Mouse (Mus musculus) hindbrain, embryonic 16.5 days (tissue): ENCODE data around the gene Cldn22. TPM values are rescaled to one million over a fixed set of nuclear protein-coding genes. Genes with fewer than 3 reads are reported as not detected.

ENCODE experiments used
- ATAC-seq: fragments of 200-750 bp; cut with Nextera tagmentation; 2 replicates; pipeline ENCODE4 v1.8.0; 2017; ENCODE audit warnings: moderate TSS enrichment, moderate library complexity
- H3K27ac ChIP-seq: fragments of 300-500 bp; sonication (generic); 2 replicates; pipeline ENCODE4 v1.5.1; 2014; ENCODE audit warnings: low read depth, mild to moderate bottlenecking, control low read depth, low read length, moderate library complexity
- H3K27me3 ChIP-seq: fragments of 300-500 bp; sonication (generic); replicated peaks from 2 replicates; pipeline ENCODE4 v1.6.1; 2014; ENCODE audit warnings: low read length; ENCODE audit not compliant: control insufficient read depth, insufficient read depth
- H3K36me3 ChIP-seq: fragments of 300-500 bp; sonication (generic); 2 replicates; pipeline ENCODE4 v1.6.1; 2014; ENCODE audit warnings: mild to moderate bottlenecking, low read length, moderate library complexity, mixed read lengths; ENCODE audit not compliant: control insufficient read depth, insufficient read depth
- H3K4me1 ChIP-seq: fragments of 300-500 bp; sonication (generic); 2 replicates; pipeline ENCODE4 v1.6.1; 2014; ENCODE audit warnings: low read depth, low read length; ENCODE audit not compliant: control insufficient read depth, insufficient read depth
- H3K4me2 ChIP-seq: fragments of 300-500 bp; sonication (generic); 2 replicates; pipeline ENCODE4 v1.6.1; 2014; ENCODE audit warnings: mild to moderate bottlenecking, low read length, control low read depth, moderate library complexity
- H3K4me3 ChIP-seq: fragments of 300-500 bp; sonication (generic); 2 replicates; pipeline ENCODE4 v1.5.1; 2014; ENCODE audit warnings: mild to moderate bottlenecking, low read length, control low read depth, moderate library complexity
- H3K9ac ChIP-seq: fragments of 300-500 bp; sonication (generic); 2 replicates; pipeline ENCODE4 v1.6.1; 2014; ENCODE audit warnings: low read depth, mild to moderate bottlenecking, control low read depth, low read length, moderate library complexity
- H3K9me3 ChIP-seq: fragments of 300-500 bp; sonication (generic); 2 replicates; pipeline ENCODE4 v1.6.1; 2014; ENCODE audit warnings: mild to moderate bottlenecking, low read length, moderate library complexity; ENCODE audit not compliant: control insufficient read depth
- WGBS: fragments of 180-500 bp; shearing (Covaris S2); extraction: QIAGEN DNeasy Blood & Tissue Kit; methylation state at CpG from one replicate; pipeline ENCODE4 v1.1.7; 2014; 5-methylcytosine and 5-hydroxymethylcytosine counted together
- polyA plus RNA-seq: library from polyadenylated mRNA; unstranded; fragments of >200 nt; fragmentation: Nextera tagmentation; extraction: Ambion mirVana; gene quantifications from 2 replicates; pipeline ENCODE4 v1.2.1, GENCODE M21; 2015

Gene Cldn22
- polyA plus RNA-seq, 1 experiment from 2014 or later = not detected

DNA sequence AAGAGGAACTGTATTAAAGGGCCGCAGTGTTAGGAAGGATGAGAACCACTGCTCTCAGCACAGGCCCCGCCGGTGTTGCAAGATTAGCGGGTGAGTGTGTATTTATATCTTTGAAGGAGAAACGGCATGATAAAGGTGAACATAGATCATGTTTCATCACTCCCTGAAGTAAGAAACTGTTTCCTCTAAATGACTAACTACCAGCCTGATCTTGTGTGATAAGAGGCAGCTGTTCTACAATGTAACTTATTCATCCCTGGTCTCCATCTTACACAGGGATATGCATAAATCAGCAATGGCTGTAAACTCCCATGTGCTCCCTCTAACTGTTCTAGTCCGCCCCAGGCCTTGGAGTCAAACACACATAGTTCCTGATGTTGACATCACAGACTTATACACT, 24.8 kb upstream of the Cldn22 start:
- no peak overlapping the region for H3K4me2 ChIP-seq
- no peaks in the 10 kb centered on the region for H3K9me3 ChIP-seq
- no peak overlapping the region for H3K27ac ChIP-seq
- H3K9ac ChIP-seq = no peak overlapping the region
- no peaks in the 10 kb centered on the region for H3K4me1 ChIP-seq
- H3K27me3 ChIP-seq = no peaks in the 10 kb centered on the region
- no peak for ATAC-seq
- 89% methylated on average over 6 of the region's 6 CpGs for whole genome bisulfite sequencing
- H3K36me3 ChIP-seq = no peaks in the 10 kb centered on the region
- no peak overlapping the region for H3K4me3 ChIP-seq

DNA sequence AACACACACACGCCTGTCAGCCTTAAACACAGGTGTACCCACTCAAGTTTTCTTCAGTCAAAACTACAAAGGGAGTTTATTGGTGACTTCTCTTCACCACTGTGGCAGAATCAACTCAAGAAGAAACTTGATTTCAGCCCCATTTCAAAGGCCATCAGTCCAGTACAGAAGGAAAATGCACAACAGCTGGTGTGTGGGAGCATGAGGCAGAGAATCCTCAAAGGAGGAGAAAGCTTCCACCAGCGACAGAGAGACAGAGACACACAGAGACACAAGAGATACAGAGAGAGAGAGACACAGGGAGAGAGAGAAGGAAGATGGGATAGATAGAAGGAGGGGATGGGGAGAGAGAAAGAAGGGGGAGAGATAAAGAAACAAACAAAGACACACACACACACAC, 21.9 kb upstream of the Cldn22 start:
- H3K4me1 ChIP-seq = no peaks in the 10 kb centered on the region
- no peak for ATAC-seq

DNA sequence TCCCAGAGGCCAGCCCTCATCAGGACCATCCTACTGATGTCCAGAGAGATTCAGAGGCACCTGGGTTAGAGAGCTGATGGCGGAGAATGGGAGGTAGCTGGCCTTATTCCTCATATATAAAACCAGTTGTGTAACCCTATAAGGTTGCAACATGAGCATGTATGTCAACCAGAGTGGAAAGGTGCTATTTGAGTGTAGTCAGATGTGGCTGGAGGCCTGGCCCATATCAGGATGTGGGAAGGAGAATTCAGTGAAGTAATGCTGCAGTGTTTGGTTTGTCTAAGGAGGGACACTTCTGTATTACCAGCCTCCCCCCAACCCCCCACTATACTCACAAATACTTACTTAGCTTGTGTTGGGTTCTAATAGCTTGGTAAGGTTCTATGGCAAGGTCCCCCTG, 20.0 kb upstream of the Cldn22 start:
- H3K27me3 ChIP-seq = no peaks in the 10 kb centered on the region
- WGBS = 94% methylated on average over 1 of the region's 1 CpGs
- H3K9ac ChIP-seq = no peak overlapping the region
- H3K4me2 ChIP-seq = no peak overlapping the region
- H3K36me3 ChIP-seq = no peaks in the 10 kb centered on the region
- H3K9me3 ChIP-seq = no peaks in the 10 kb centered on the region
- no peak overlapping the region for H3K4me3 ChIP-seq
- no peak overlapping the region for H3K27ac ChIP-seq
- ATAC-seq = no peak
- H3K4me1 ChIP-seq = no peaks in the 10 kb centered on the region

More for the DNA sequence above, 21.9 kb upstream of the Cldn22 start:
- no peaks in the 10 kb centered on the region for H3K36me3 ChIP-seq
- no peak overlapping the region for H3K4me3 ChIP-seq
- no peaks in the 10 kb centered on the region for H3K9me3 ChIP-seq
- H3K27me3 ChIP-seq = no peaks in the 10 kb centered on the region
- no peak overlapping the region for H3K27ac ChIP-seq
- H3K4me2 ChIP-seq = no peak overlapping the region
- WGBS = 91% methylated on average over 2 of the region's 2 CpGs
- no peak overlapping the region for H3K9ac ChIP-seq

DNA sequence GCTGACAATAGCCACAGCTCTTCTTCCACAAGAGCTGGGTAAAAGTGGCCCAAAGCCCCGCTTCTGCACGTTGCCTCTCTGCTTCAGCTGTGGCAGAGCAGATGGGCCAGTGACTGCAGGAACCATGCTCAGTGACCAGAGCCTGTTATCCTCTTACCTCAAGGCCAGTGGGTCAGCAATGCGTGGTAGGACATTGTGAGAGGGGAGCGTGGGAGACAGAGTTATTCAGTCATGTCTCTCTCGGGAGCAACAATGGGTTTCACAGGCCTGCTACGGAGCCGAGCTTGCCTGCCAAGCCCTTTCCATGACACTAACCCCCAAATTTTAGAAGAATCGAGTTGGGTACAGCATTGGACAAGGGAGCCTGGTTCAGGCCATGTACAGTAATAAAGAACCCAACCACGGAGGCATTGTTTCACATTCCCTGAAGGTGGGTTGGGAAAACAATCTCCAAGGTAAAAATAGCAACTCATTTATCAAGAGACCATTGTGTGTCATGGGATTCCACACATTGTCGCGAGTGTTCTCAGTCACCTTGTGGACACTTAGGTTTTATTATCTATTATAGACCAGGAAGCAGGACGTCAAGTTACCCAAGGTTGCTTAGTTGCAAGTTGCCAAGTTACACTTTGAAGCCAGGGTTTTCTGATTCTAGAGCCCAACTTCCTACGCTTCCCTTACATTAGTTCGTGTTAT, 14.2 kb upstream of the Cldn22 start:
- H3K27me3 ChIP-seq = no peaks in the 10 kb centered on the region
- H3K9me3 ChIP-seq = no peaks in the 10 kb centered on the region; the same call in 1 of the 2 replicates
- no peak overlapping the region for H3K4me3 ChIP-seq
- no peaks in the 10 kb centered on the region for H3K4me1 ChIP-seq
- no peak overlapping the region for H3K9ac ChIP-seq
- H3K4me2 ChIP-seq = no peak overlapping the region
- no peaks in the 10 kb centered on the region for H3K36me3 ChIP-seq
- H3K27ac ChIP-seq = no peak overlapping the region
- ATAC-seq = no peak
- 82% methylated on average over 14 of the region's 14 CpGs for WGBS

DNA sequence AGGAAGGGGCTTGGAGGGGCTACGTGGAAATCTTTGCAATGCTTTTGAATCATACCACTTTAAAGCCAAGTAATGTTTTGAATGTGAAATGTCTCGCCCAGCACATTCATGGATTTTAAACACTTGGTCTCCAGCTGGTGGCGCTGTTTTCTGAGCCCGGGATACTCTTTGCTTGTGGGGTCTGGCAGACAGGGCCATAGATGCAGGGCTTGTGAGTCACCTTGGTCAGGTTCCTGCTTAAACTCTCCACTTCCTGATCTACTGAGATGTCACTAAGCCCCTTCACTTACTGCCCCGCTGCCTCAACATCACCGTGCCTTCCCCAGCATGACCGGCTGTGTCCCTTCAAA, 13.6 kb upstream of the Cldn22 start:
- Histone ChIP-seq H3K9ac (no peak overlapping the region), H3K4me1 (no peaks in the 10 kb centered on the region), H3K4me3 (no peak overlapping the region), H3K27me3 (no peaks in the 10 kb centered on the region), H3K9me3 (no peaks in the 10 kb centered on the region; the same call in 1 of the 2 replicates), H3K27ac (no peak overlapping the region), H3K36me3 (no peaks in the 10 kb centered on the region), H3K4me2 (no peak overlapping the region)
- WGBS = 78% methylated on average over 7 of the region's 7 CpGs
- no peak for ATAC-seq

DNA sequence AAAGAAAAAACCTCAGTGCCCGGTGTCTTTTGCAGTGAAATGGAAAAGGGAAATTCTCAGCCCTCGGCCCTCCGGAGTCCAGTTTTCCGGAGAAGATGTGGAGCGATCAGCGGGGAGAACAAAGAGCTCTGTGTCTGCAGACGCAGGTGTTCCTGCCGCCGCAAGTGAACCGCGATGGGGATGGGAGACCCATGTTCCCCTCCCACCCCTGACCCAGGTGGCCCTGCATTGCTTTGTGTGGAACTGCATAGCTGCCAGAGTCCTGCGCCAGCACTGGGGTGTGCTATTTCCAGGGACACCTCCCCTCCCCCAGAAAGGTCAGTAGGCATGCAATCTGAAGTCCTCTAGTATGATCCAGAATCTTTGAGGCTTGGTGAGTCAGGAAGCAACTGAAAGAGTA, 13.1 kb upstream of the Cldn22 start:
- Histone ChIP-seq H3K27me3 (no peaks in the 10 kb centered on the region), H3K36me3 (no peaks in the 10 kb centered on the region), H3K4me2 (no peak overlapping the region), H3K4me1 (no peaks in the 10 kb centered on the region), H3K27ac (no peak overlapping the region), H3K9me3 (no peaks in the 10 kb centered on the region; the same call in 1 of the 2 replicates), H3K9ac (no peak overlapping the region), H3K4me3 (no peak overlapping the region)
- ATAC-seq = no peak
- 84% methylated on average over 12 of the region's 12 CpGs for WGBS

DNA sequence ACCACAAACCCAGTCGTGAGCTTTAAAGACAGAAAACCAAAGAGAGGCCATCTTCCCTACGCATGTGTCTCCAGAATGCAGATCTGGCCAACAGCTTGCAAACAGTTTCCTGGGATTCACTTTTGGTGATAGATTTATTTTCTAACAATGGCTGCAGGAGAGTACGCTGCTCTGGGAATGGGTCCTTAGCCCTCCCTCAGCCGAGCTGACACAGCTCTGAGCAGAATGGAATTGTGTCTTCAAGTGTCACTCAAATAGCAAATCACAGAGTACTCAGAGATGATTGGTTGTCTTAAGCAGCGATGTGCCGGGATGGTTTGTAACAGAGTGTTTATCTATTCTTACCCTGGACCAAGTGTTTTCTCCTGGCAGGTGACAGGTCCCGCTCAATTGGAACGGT, 5.2 kb upstream of the Cldn22 start:
- 93% methylated on average over 8 of the region's 8 CpGs for WGBS
- Histone ChIP-seq H3K4me3 (no peak overlapping the region), H3K36me3 (no peaks in the 10 kb centered on the region), H3K4me1 (no peaks in the 10 kb centered on the region), H3K4me2 (no peak overlapping the region), H3K27me3 (no peaks in the 10 kb centered on the region; the same call in 1 of the 2 replicates), H3K9me3 (no peaks in the 10 kb centered on the region), H3K27ac (no peak overlapping the region), H3K9ac (no peak overlapping the region)
- ATAC-seq = no peak

DNA sequence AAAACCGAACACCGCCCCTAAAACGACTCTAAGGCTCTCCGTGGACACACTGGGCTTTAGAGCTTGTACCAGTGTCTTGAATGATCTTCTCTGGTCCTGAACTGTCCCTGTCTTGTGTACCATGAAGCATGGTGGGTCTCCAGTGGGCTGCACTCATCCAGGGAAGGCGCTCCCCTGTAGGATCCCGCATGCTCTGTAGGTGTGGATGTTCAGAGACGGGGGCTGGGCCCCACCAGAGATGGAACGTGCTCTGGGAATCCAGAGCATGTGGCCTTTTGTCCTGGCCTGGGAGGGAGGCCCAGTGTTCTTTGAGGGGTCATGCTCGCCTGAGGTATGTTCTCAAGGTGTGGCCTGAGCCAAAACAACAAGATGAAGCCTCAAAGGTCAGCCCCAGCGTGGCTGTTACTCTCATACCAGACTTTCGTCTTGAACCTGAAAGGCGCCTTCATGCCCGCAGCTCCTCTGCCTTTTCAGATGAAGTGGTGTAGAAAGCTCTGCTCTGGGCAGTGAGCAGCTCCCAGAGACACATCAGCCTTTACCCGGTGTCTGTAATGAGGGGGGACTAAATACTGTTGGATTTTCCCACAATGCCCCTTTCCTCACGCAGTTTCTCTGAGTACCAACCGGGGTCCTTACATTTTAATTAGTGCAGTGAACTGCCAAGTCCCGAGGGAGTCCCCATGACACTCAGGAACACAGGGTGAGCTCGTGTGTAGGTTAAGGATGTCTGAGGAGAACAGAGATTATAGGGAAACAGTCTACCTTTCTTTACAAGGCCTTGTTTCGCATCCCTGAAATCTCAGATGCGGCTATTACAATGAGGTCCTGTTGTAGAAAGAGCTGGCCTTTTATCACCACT, 3.1 kb upstream of the Cldn22 start:
- H3K9me3 ChIP-seq = no peaks in the 10 kb centered on the region
- H3K4me1 ChIP-seq = no peaks in the 10 kb centered on the region
- H3K9ac ChIP-seq = no peak overlapping the region
- H3K36me3 ChIP-seq = no peaks in the 10 kb centered on the region
- no peak overlapping the region for H3K4me3 ChIP-seq
- H3K27ac ChIP-seq = no peak overlapping the region
- WGBS = 81% methylated on average over 20 of the region's 20 CpGs
- H3K27me3 ChIP-seq = no peaks in the 10 kb centered on the region; the same call in 1 of the 2 replicates
- no peak for ATAC-seq
- H3K4me2 ChIP-seq = no peak overlapping the region

DNA sequence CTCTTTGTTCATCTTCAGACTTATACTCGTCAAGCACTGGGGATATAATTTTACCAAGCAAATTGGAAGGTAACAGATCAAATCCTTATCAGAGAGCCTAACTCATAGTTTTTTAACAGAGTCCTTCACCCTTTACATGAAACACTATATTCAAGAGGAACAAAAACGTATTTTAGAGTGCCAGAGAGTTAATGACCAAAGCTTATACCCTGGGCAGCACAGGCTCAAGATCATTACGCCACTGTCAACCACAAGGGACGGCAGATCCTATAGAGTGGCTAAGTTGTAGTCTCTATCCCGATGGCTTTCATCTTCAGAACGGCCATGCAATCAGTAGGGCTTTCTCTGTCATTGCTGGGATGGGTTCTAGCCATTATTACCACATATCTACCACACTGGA, 2.4 kb upstream of the Cldn22 start, which contains the start of gene Cldn24:
TSS of gene Cldn24 (plus strand) at position 301 of the 400 bp plus-strand sequence.
- 89% methylated on average over 6 of the region's 6 CpGs for WGBS
- ATAC-seq = no peak
- no peaks in the 10 kb centered on the region; the same call in 1 of the 2 replicates for H3K27me3 ChIP-seq
- no peaks in the 10 kb centered on the region for H3K36me3 ChIP-seq
- H3K4me1 ChIP-seq = no peaks in the 10 kb centered on the region
- H3K4me2 ChIP-seq = no peak within 1 kb of the TSS
- no peak within 1 kb of the TSS for H3K27ac ChIP-seq
- H3K9ac ChIP-seq = no peak within 1 kb of the TSS
- H3K4me3 ChIP-seq = no peak within 1 kb of the TSS
- no peaks in the 10 kb centered on the region for H3K9me3 ChIP-seq
